In genomic region chr11:79036324-79036723, GRCm38 (mm10) we compare ENCODE assay signal across 25 mouse cellular contexts. TPM values are rescaled to one million over a fixed set of nuclear protein-coding genes. Genes with fewer than 3 reads are reported as not detected.
DNase-seq lines count a peak whose midpoint lies in the region; ATAC-seq and TF ChIP-seq lines count a peak whose summit lies in the region.
"Had no signal": no experiment of that assay in that cellular context is flagged by ENCODE, and none has a peak within 500 bp of the region (broad histone marks: within the 10 kb centered on the region; RNA-seq: fewer than 3 reads in every experiment).

No protein-coding gene starts in this region.

- no peak for TF ChIP-seq POLR2A in thymus, adult 2 months (IDR thresholded peaks at IDR 0.05; ENCODE audit: control insufficient read depth, extremely low read depth, insufficient read depth, low read length, poor library complexity)

- no peak for TF ChIP-seq CTCF in layer of hippocampus, adult 2 months (conservative IDR thresholded peaks at IDR 0.05)
- no peak for TF ChIP-seq CTCF in thymus, adult 2 months (IDR thresholded peaks at IDR 0.05; ENCODE audit: borderline replicate concordance, control insufficient read depth, extremely low read depth, insufficient read depth, low read length, poor library complexity)

- H3K27me3 ChIP-seq in forebrain, embryonic 13.5 days = no peaks in the 10 kb centered on the region
- no peaks in the 10 kb centered on the region for H3K27me3 ChIP-seq in forebrain, embryonic 16.5 days (replicated peaks; ENCODE audit: control insufficient read depth, insufficient read depth, low read length)
- H3K27me3 ChIP-seq in embryonic facial prominence, embryonic 10.5 days (replicated peaks; ENCODE audit: low read depth, poor library complexity, severe bottlenecking) = no peaks in the 10 kb centered on the region
- no peaks in the 10 kb centered on the region for H3K27me3 ChIP-seq in thymus, adult 2 months (ENCODE audit: control insufficient read depth, insufficient read depth, low read length)
- H3K27me3 ChIP-seq: heart, embryonic 13.5 days; lung, embryonic 15.5 days; midbrain, embryonic 13.5 days; neural tube, embryonic 15.5 days had no signal

- peaks cover 16% of the 10 kb centered on the region for H3K4me1 ChIP-seq in forebrain, embryonic 13.5 days
- peaks cover 5% of the 10 kb centered on the region; the same call in 1 of the 2 replicates for H3K4me1 ChIP-seq in forebrain, embryonic 16.5 days (replicated peaks; ENCODE audit: control insufficient read depth, insufficient read depth, low read length)
- H3K4me1 ChIP-seq in embryonic facial prominence, embryonic 10.5 days = peaks cover 6% of the 10 kb centered on the region
- peaks cover 19% of the 10 kb centered on the region for H3K4me1 ChIP-seq in thymus, adult 2 months (replicated peaks; ENCODE audit: control insufficient read depth, insufficient read depth, low read length)
- H3K4me1 ChIP-seq: lung, embryonic 15.5 days had no signal

- peaks cover 22% of the 10 kb centered on the region for H3K36me3 ChIP-seq in forebrain, embryonic 13.5 days (ENCODE audit: poor library complexity, severe bottlenecking)
- H3K36me3 ChIP-seq in forebrain, embryonic 16.5 days (ENCODE audit: control insufficient read depth, insufficient read depth) = no peaks in the 10 kb centered on the region
- H3K36me3 ChIP-seq in embryonic facial prominence, embryonic 10.5 days (replicated peaks) = peaks cover 13% of the 10 kb centered on the region
- H3K36me3 ChIP-seq in thymus, adult 2 months (ENCODE audit: control insufficient read depth, insufficient read depth, low read length) = no peaks in the 10 kb centered on the region

- H3K27ac ChIP-seq in forebrain, embryonic 13.5 days = no peak overlapping the region
- H3K27ac ChIP-seq in forebrain, embryonic 16.5 days (ENCODE audit: low read length) = no peak overlapping the region
- H3K27ac ChIP-seq in layer of hippocampus, adult 2 months = peak overlapping the region; percentile 36; the same call in 1 of the 2 replicates
- H3K27ac ChIP-seq in embryonic facial prominence, embryonic 10.5 days (replicated peaks) = 0 out of 2 replicates have a peak overlapping the region, but pooled peaks have one; percentile 14
- H3K27ac ChIP-seq in thymus, adult 2 months (ENCODE audit: control insufficient read depth, insufficient read depth, low read length) = no peak overlapping the region
- H3K27ac ChIP-seq: heart, embryonic 13.5 days; limb, embryonic 12.5 days; lung, embryonic 15.5 days; midbrain, embryonic 13.5 days; neural tube, embryonic 15.5 days had no signal

- no peak for DNase-seq in layer of hippocampus, adult 2 months (ENCODE audit: low spot score in 2 of 2)
- no peak for DNase-seq in layer of hippocampus, postnatal 25 days (ENCODE audit: extremely low spot score in 1 of 2, low spot score in 1 of 2)
- peak; percentile 49 for DNase-seq in ovary, postnatal 36 days (ENCODE audit: low spot score)
- no peak for DNase-seq in ovary, postnatal 10 days (ENCODE audit: low spot score)
- no peak for DNase-seq in embryonic facial prominence, embryonic 10.5 days (ENCODE audit: low spot score)
- no peak for DNase-seq in thymus, adult 2 months
- DNase-seq: cerebellum, adult 18-20 months; cerebellum, postnatal 10 days; forebrain, postnatal 0 days; heart, postnatal 14 days; kidney, adult 9 months; kidney, postnatal 10 days; layer of hippocampus, adult 9-11 months; right cerebral cortex, postnatal 14 days had no signal

- H3K9ac ChIP-seq in forebrain, embryonic 13.5 days = no peak overlapping the region
- H3K9ac ChIP-seq in forebrain, embryonic 16.5 days (replicated peaks; ENCODE audit: low read depth, low read length) = no peak overlapping the region
- H3K9ac ChIP-seq: forebrain, postnatal 0 days; heart, embryonic 13.5 days; limb, embryonic 12.5 days; lung, embryonic 15.5 days; midbrain, embryonic 13.5 days; neural tube, embryonic 15.5 days had no signal

- no peak for ATAC-seq in forebrain, embryonic 13.5 days
- no peak for ATAC-seq in forebrain, embryonic 16.5 days
- ATAC-seq: CD4-positive, CD25-positive, alpha-beta regulatory T cell, adult 4 months; forebrain, postnatal 0 days; intestine, postnatal 0 days; midbrain, embryonic 13.5 days had no signal

- H3K9me3 ChIP-seq in forebrain, embryonic 13.5 days (replicated peaks) = no peaks in the 10 kb centered on the region
- H3K9me3 ChIP-seq in forebrain, embryonic 16.5 days (ENCODE audit: control insufficient read depth, low read length) = no peaks in the 10 kb centered on the region
- no peaks in the 10 kb centered on the region for H3K9me3 ChIP-seq in embryonic facial prominence, embryonic 10.5 days
- H3K9me3 ChIP-seq: heart, embryonic 13.5 days; hindbrain, embryonic 10.5 days; limb, embryonic 12.5 days; lung, embryonic 15.5 days; midbrain, embryonic 13.5 days; neural tube, embryonic 15.5 days had no signal

- no peak overlapping the region for H3K4me3 ChIP-seq in forebrain, embryonic 13.5 days
- no peak overlapping the region for H3K4me3 ChIP-seq in forebrain, embryonic 16.5 days (replicated peaks; ENCODE audit: low read length)
- H3K4me3 ChIP-seq in layer of hippocampus, adult 2 months = no peak overlapping the region
- no peak overlapping the region for H3K4me3 ChIP-seq in embryonic facial prominence, embryonic 10.5 days
- no peak overlapping the region for H3K4me3 ChIP-seq in thymus, adult 2 months (ENCODE audit: control insufficient read depth, insufficient read depth, low read length)
- H3K4me3 ChIP-seq: heart, embryonic 13.5 days; hindbrain, embryonic 10.5 days; limb, embryonic 12.5 days; lung, embryonic 15.5 days; midbrain, embryonic 13.5 days; neural tube, embryonic 15.5 days had no signal

- 0 out of 2 replicates have a peak overlapping the region, but pooled peaks have one; percentile 0 for H3K4me2 ChIP-seq in forebrain, embryonic 13.5 days
- no peak overlapping the region for H3K4me2 ChIP-seq in forebrain, embryonic 16.5 days (ENCODE audit: low read length)
- H3K4me2 ChIP-seq: heart, embryonic 13.5 days; limb, embryonic 12.5 days; liver, embryonic 11.5 days; lung, embryonic 15.5 days; midbrain, embryonic 13.5 days; neural tube, embryonic 15.5 days had no signal

- 71% methylated on average over 13 of the region's 13 CpGs for WGBS in forebrain, embryonic 13.5 days
- 58% methylated on average over 13 of the region's 13 CpGs for WGBS in forebrain, embryonic 16.5 days
- 87% methylated on average over 13 of the region's 13 CpGs for WGBS in embryonic facial prominence, embryonic 10.5 days
- 97% methylated on average over 13 of the region's 13 CpGs for WGBS in thymus, adult 2 months

RNA-seq across cellular contexts. Expression of gene Lgals9, which starts 51.6 kb away (rescaled TPM):
- 3.8 and 3.9 TPM in 2 replicates for polyA plus RNA-seq in forebrain, embryonic 13.5 days (2015; fragmentation: Nextera tagmentation; extraction: Ambion mirVana)
- polyA plus RNA-seq in forebrain, embryonic 16.5 days (2015; fragmentation: Nextera tagmentation; extraction: Ambion mirVana) = 6.8 and 8.3 TPM in 2 replicates
- total RNA-seq in layer of hippocampus, adult 2 months (2021) = 1 to 10 TPM; 4.0 to 4.1 TPM
- 1 to 10 TPM; 4.3 to 5.5 TPM for total RNA-seq in layer of hippocampus, postnatal 25 days (2021)
- polyA plus RNA-seq in embryonic facial prominence, embryonic 10.5 days (2016; fragmentation: Nextera tagmentation; extraction: Ambion mirVana) = 2.3 and 2.8 TPM in 2 replicates
- 589 and 601 TPM in 2 replicates for polyA plus RNA-seq in thymus, adult 2 months (2012; rRNA removed)

Comparison
In these comparisons a context has a peak if more than half of its experiments do, and no peak if none do; other contexts are left out.
1. H3K27ac ChIP-seq: peak in layer of hippocampus, adult 2 months (single experiment) and embryonic facial prominence, embryonic 10.5 days (single experiment); none in forebrain, embryonic 13.5 days (single experiment), forebrain, embryonic 16.5 days (single experiment) and thymus, adult 2 months (single experiment).
2. RNA of gene Lgals9, which starts 51.6 kb away (polyA plus RNA-seq): 589 to 601 TPM in thymus, adult 2 months; 6.8 to 8.3 TPM in forebrain, embryonic 16.5 days, 3.8 to 3.9 TPM in forebrain, embryonic 13.5 days and 2.3 to 2.8 TPM in embryonic facial prominence, embryonic 10.5 days; every median in the first group is over 10 times any median in the second.